13 mouse cellular contexts compared by ENCODE assay signal in genomic region chr1:34387346-34388327, GRCm38 (mm10). TPM values are rescaled to one million over a fixed set of nuclear protein-coding genes. Genes with fewer than 3 reads are reported as not detected.
DNase-seq lines count a peak whose midpoint lies in the region; ATAC-seq and TF ChIP-seq lines count a peak whose summit lies in the region.
"Had no signal": no experiment of that assay in that cellular context is flagged by ENCODE, and none has a peak within 500 bp of the region (broad histone marks: within the 10 kb centered on the region; RNA-seq: fewer than 3 reads in every experiment).

No protein-coding gene starts in this region.

- H3K9ac ChIP-seq in midbrain, postnatal 0 days (replicated peaks; ENCODE audit: low read length, poor library complexity, severe bottlenecking): no peak overlapping the region
- no peak overlapping the region for H3K9ac ChIP-seq in midbrain, embryonic 11.5 days (ENCODE audit: low read length)
- no peak overlapping the region for H3K9ac ChIP-seq in hindbrain, postnatal 0 days (replicated peaks; ENCODE audit: low read length)
- H3K9ac ChIP-seq: limb, embryonic 12.5 days had no signal

- no peak overlapping the region for H3K4me3 ChIP-seq in midbrain, postnatal 0 days (ENCODE audit: low read depth, low read length)
- no peak overlapping the region for H3K4me3 ChIP-seq in midbrain, embryonic 11.5 days (ENCODE audit: low read depth, low read length)
- no peak overlapping the region for H3K4me3 ChIP-seq in hindbrain, postnatal 0 days (ENCODE audit: low read length)
- H3K4me3 ChIP-seq: layer of hippocampus, adult 2 months; limb, embryonic 12.5 days; megakaryocyte, embryonic 14.5 days had no signal

- H3K4me2 ChIP-seq in midbrain, postnatal 0 days (ENCODE audit: low read depth, low read length, poor library complexity, severe bottlenecking): no peak overlapping the region
- no peak overlapping the region for H3K4me2 ChIP-seq in midbrain, embryonic 11.5 days
- H3K4me2 ChIP-seq in hindbrain, postnatal 0 days (ENCODE audit: low read depth, low read length): no peak overlapping the region
- H3K4me2 ChIP-seq: limb, embryonic 12.5 days had no signal

- no peak for ATAC-seq in midbrain, postnatal 0 days (ENCODE audit: low FRiP score)
- no peak for ATAC-seq in midbrain, embryonic 11.5 days (ENCODE audit: low FRiP score)
- peak; percentile 68; the same call in 1 of the 2 replicates for ATAC-seq in hindbrain, postnatal 0 days
- ATAC-seq: forebrain, embryonic 16.5 days had no signal

- H3K9me3 ChIP-seq in midbrain, postnatal 0 days (ENCODE audit: low read length): no peaks in the 10 kb centered on the region
- no peaks in the 10 kb centered on the region for H3K9me3 ChIP-seq in midbrain, embryonic 11.5 days (ENCODE audit: control insufficient read depth, low read length)
- no peaks in the 10 kb centered on the region for H3K9me3 ChIP-seq in hindbrain, postnatal 0 days (ENCODE audit: low read length)
- H3K9me3 ChIP-seq: G1E; limb, embryonic 12.5 days; megakaryocyte, embryonic 14.5 days had no signal

- no peak for TF ChIP-seq CTCF in midbrain, postnatal 0 days (IDR thresholded peaks at IDR 0.05)
- TF ChIP-seq CTCF in hindbrain, postnatal 0 days (IDR thresholded peaks at IDR 0.05; ENCODE audit: low read depth): no peak

- no peaks in the 10 kb centered on the region for H3K36me3 ChIP-seq in midbrain, postnatal 0 days (ENCODE audit: insufficient read depth, low read length)
- H3K36me3 ChIP-seq in midbrain, embryonic 11.5 days (ENCODE audit: control insufficient read depth, insufficient read depth, low read length): no peaks in the 10 kb centered on the region
- H3K36me3 ChIP-seq in hindbrain, postnatal 0 days (ENCODE audit: insufficient read depth, low read length): no peaks in the 10 kb centered on the region
- H3K36me3 ChIP-seq: G1E; limb, embryonic 12.5 days had no signal

- WGBS in midbrain, postnatal 0 days: 60% methylated on average over 12 of the region's 12 CpGs
- 61% methylated on average over 12 of the region's 12 CpGs for WGBS in midbrain, embryonic 11.5 days
- WGBS in hindbrain, postnatal 0 days: 37% methylated on average over 12 of the region's 12 CpGs

- DNase-seq in gastrocnemius, adult 18-20 months (ENCODE audit: low spot score): peak; percentile 13
- no peak for DNase-seq in gastrocnemius, adult 8-10 months (ENCODE audit: low spot score in 2 of 2)
- DNase-seq in midbrain, postnatal 0 days (ENCODE audit: low spot score): peak; percentile 60
- no peak for DNase-seq in midbrain, embryonic 11.5 days (ENCODE audit: low spot score, missing footprints)
- DNase-seq in hindbrain, postnatal 0 days (ENCODE audit: low spot score): peak; percentile 66
- no peak for DNase-seq in ovary, postnatal 10 days (ENCODE audit: low spot score)
- no peak for DNase-seq in ovary, postnatal 14 days (ENCODE audit: low spot score)
- no peak for DNase-seq in adrenal gland, postnatal 4 days (ENCODE audit: low spot score in 2 of 2)

- no peaks in the 10 kb centered on the region for H3K4me1 ChIP-seq in midbrain, postnatal 0 days (ENCODE audit: insufficient read depth, low read length)
- no peaks in the 10 kb centered on the region for H3K4me1 ChIP-seq in midbrain, embryonic 11.5 days (ENCODE audit: control insufficient read depth, insufficient read depth, low read length)
- no peaks in the 10 kb centered on the region for H3K4me1 ChIP-seq in hindbrain, postnatal 0 days (ENCODE audit: insufficient read depth, low read length)
- H3K4me1 ChIP-seq: limb, embryonic 12.5 days; megakaryocyte, embryonic 14.5 days had no signal

- H3K27ac ChIP-seq in midbrain, postnatal 0 days (ENCODE audit: low read depth, low read length): no peak overlapping the region
- no peak overlapping the region for H3K27ac ChIP-seq in midbrain, embryonic 11.5 days (ENCODE audit: low read depth, low read length)
- no peak overlapping the region for H3K27ac ChIP-seq in hindbrain, postnatal 0 days
- H3K27ac ChIP-seq: layer of hippocampus, adult 2 months; limb, embryonic 12.5 days had no signal

- H3K27me3 ChIP-seq in midbrain, postnatal 0 days (ENCODE audit: insufficient read depth, low read length): no peaks in the 10 kb centered on the region
- H3K27me3 ChIP-seq in midbrain, embryonic 11.5 days (ENCODE audit: control insufficient read depth, insufficient read depth, low read length): no peaks in the 10 kb centered on the region
- no peaks in the 10 kb centered on the region for H3K27me3 ChIP-seq in hindbrain, postnatal 0 days (ENCODE audit: insufficient read depth, low read length)
- H3K27me3 ChIP-seq: limb, embryonic 12.5 days; megakaryocyte, embryonic 14.5 days had no signal

RNA-seq across cellular contexts. Expression of gene Ccdc115, which starts 51.8 kb away (rescaled TPM):
- 10 to 100 TPM; 11.7 to 12.6 TPM for total RNA-seq in gastrocnemius, adult 18-20 months (2021)
- 10 to 100 TPM; 10.7 to 14.9 (median 13.7) TPM for total RNA-seq in gastrocnemius, adult 8-10 months (2022)
- total RNA-seq in midbrain, postnatal 0 days (2014; rRNA removed): 36.7 and 41.1 TPM in 2 replicates
- 57.5 and 58.9 TPM in 2 replicates for polyA plus RNA-seq in midbrain, postnatal 0 days (2015; fragmentation: Nextera tagmentation; extraction: Ambion mirVana)
- 73.9 and 78.3 TPM in 2 replicates for polyA plus RNA-seq in midbrain, embryonic 11.5 days (2014; fragmentation: Nextera tagmentation; extraction: Ambion mirVana)
- 38.3 and 47.8 TPM in 2 replicates for total RNA-seq in hindbrain, postnatal 0 days (2014; rRNA removed)
- polyA plus RNA-seq in hindbrain, postnatal 0 days (2015; fragmentation: Nextera tagmentation; extraction: Ambion mirVana): 51.7 and 52.0 TPM in 2 replicates
- 10 to 100 TPM; 26.6 to 27.7 TPM for total RNA-seq in adrenal gland, postnatal 4 days (2021)

RNA-seq across cellular contexts. Expression of gene Imp4, which starts 52.0 kb away (rescaled TPM):
- total RNA-seq in gastrocnemius, adult 18-20 months (2021): 10 to 100 TPM; 10.3 to 13.4 TPM
- total RNA-seq in gastrocnemius, adult 8-10 months (2022): 10 to 100 TPM in 3 of 4 experiments, 1 to 10 TPM in 1; 9.4 to 13.2 (median 11.3) TPM
- 17.8 and 22.1 TPM in 2 replicates for total RNA-seq in midbrain, postnatal 0 days (2014; rRNA removed)
- 41.9 and 42.3 TPM in 2 replicates for polyA plus RNA-seq in midbrain, postnatal 0 days (2015; fragmentation: Nextera tagmentation; extraction: Ambion mirVana)
- 90.3 and 94.0 TPM in 2 replicates for polyA plus RNA-seq in midbrain, embryonic 11.5 days (2014; fragmentation: Nextera tagmentation; extraction: Ambion mirVana)
- 21.5 and 30.7 TPM in 2 replicates for total RNA-seq in hindbrain, postnatal 0 days (2014; rRNA removed)
- polyA plus RNA-seq in hindbrain, postnatal 0 days (2015; fragmentation: Nextera tagmentation; extraction: Ambion mirVana): 41.3 and 47.7 TPM in 2 replicates
- 10 to 100 TPM; 58.2 to 62.2 TPM for total RNA-seq in adrenal gland, postnatal 4 days (2021)

Comparison
In these comparisons a context has a peak if more than half of its experiments do, and no peak if none do; other contexts are left out.
1. DNase-seq: peak in gastrocnemius, adult 18-20 months (single experiment), midbrain, postnatal 0 days (single experiment) and hindbrain, postnatal 0 days (single experiment); none in gastrocnemius, adult 8-10 months (0 of 2), midbrain, embryonic 11.5 days (single experiment), ovary, postnatal 10 days (single experiment), ovary, postnatal 14 days (single experiment) and adrenal gland, postnatal 4 days (0 of 2).